Mouse (Mus musculus): Measurements from ENCODE around the gene Tomm6. TPM values are rescaled to one million over a fixed set of nuclear protein-coding genes. Genes with fewer than 3 reads are reported as not detected.

Tomm6 gene
- total RNA-seq, 2 experiments from 2014 or later = 121 to 123 TPM

DNA sequence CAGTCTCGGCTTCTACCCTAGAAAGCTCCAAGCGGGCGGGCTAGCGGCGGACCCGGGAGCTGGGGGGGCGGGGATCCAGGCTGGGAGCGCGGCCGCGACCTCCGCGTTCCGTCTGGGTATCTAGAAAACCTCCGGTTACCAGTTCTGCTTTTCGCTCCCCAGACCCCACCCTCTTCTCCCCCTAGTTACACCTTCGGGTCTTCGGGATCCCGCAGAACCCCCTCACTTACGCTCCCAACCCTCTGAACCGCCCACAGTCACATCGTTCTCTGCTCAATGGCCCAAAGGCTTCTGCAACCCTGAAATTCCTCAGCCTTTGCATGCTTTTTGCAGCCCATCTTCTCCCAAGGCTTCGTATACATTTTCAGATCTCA is 7.1 kb upstream of the Tomm6 start:
- DNase-seq (ENCODE audit: low spot score) = no peak

DNA sequence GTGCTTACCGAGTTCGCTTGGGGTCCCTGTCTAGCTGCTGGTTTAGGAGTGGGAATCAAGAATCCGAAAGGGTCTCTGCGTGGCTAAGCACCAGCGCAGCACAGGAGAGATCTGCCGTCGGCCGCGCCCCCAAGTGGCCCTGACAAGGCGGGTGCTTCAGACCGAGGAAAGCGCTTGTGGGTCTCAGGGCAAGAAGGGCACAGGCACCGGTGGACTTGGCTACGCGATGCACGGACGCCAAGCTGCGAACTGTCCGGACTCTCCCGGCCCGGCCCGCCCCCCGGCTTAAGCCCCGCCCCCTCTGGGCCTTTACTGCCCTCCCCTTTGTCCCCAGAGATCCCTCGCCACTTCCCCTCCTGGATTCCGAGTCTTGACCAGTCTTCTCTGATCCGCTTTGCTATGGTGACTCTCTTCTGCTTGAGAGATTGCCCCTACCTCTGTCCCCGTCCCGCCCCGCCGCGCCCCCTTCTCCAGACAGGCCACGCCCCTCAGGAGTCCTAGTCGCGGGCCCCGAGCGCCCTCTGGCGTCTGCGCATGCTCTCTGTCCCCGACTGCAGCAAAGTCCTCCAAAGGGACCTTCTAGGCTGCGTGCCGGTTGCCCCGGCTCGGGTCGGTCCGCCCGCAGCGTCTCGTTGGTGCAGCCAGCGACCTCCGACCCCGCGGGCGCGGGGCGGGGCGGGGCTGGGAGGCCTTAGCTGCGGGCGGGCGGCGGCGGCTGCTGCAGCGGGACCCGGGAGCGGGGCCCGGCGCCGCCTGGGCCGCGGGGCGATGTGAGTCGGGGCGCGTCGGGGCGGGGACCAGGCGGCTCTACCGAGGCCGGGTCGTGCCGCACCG is 6.5 kb upstream of the Tomm6 start, which contains the start of gene Prickle4:
Gene Prickle4 (minus strand): TSS at position 234 of the 834 bp plus-strand sequence.
- DNase-seq (ENCODE audit: low spot score) = peak; percentile 98

DNA sequence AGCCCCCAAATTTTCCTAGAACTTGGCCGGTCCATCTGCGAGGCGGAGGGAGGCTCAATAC is 6.1 kb upstream of the Tomm6 start, which contains the start of gene Gm21981:
Gene Gm21981 (minus strand): TSS at position 14 of the 61 bp plus-strand sequence.
- no peak for DNase-seq (ENCODE audit: low spot score)

DNA sequence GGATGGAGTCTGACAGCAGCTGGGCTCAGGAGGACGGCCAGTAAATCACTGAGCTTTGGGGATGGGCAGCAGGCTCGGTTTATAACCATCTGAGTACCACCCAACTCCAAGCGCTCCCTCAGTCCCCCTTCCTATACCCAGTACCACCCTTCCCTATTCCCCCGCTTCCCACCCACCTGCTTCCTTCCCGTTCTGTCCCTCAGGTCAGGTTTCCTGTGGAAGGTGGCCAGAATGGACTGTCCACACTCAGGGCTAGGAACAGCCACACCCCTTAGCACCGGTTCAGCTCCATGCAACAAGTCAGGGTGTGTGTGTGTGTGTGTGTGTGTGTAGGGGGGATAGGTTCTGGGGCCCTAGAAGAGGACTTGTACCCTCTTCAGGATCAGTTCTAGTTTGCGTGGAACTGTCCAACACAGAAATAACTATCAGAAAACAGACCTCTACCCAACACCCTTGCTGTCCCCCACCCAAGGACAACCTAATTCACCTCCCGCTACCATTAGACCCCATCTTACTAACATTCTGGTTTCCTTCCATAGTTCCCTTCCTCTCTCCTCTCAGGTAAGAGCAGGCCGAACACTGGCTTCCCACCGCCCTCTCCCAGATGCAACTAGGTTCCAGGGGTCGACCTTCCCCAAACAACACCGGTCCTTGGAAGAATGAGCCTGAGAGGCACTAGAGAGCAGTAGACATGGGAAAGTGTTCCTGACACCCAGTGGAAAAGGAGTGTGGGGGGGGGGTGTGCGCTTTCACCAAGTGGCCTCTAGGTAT is 5.7 kb upstream of the Tomm6 start:
- DNase-seq (ENCODE audit: low spot score) = peak; percentile 53

DNA sequence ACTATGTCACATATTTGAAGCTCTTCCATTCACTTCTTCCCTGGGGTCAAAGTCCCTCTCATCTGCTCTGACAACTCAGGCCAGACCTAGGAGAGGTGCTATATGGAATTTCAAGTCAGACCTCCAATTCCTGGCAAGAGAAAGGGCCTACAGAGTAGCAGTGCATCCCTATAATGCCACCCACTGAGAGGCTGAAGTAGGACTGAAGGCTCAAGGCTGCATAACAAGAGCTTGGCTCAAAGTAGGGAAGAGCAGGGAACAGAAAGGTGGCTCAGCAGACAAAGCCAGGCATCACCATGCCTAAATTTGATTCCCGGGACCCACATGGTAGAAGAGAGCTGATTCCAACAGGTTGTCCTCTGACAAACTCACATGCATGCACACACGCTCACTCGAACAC is 3.5 kb upstream of the Tomm6 start:
- no peak for DNase-seq (ENCODE audit: low spot score)

DNA sequence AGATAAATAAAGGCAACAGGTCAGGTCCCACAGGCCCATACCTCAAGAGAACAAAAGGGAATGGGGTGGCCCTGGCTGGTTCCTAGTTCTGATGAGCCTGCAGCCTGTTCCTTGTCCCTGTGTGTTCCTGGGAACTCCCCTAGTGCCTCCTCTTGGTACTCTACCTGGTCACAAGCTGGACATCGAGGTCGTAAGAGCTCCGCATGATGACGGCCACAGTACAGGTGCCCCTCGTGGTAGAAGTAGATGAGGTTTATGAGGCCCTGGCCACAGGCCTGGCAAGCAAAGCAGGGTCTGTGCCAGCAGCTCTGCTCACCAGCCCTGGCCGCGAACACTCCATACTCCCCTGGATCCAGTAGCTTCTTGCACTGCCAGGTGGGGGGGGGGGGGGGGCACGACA is 1.7 kb upstream of the Tomm6 start:
- no peak for DNase-seq (ENCODE audit: low spot score)

DNA sequence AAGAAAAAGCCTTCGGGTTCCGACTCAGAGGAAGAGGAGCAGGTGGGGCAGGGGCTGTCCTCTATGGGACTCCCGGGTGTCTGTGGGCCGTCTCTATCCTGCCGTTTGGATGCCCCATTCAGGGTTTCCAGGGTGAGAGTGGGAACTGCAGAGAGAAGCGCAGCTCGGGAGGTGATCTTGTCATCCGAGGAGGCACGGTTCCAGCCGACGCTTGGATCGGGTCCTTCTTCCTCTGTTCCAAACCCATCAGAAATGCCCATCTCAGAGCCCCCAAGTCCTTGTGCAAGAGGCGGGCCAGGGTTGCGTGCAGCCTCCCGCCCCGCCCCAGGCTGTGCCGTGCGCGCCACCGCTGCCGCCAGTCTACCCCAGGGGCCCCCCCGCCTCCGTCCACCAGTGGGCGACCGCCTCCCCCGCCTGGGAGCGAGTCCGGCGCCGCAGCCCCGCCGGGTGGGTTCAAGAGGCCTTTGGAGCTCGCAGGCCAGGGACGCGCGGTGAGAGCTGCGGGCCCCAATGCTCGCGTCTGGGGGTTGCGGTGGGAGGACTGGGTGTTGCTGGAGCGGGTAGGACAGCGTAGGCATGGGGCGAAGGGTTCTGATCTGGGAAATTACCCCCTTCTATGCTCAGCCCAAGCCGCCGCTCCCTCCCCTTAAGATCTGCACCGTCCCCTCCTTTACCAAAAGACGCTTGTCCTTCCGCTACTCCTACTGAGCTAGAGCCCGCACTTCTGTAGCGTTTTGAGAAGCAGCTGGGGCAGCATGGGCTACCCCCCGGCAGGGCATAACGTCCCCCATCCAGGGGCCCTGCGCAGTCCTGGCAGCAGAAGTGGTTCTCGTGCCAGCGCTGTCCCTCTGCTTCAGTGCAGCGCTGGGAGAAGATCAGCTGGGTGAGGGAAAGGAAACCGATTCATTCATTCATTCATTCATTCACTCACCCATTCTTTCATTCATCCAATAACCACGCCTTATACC is 706 bp upstream of the Tomm6 start, which contains the start of gene Frs3:
Gene Frs3 (plus strand): TSS at position 423 of the 968 bp plus-strand sequence.
- peak; percentile 45 for DNase-seq (ENCODE audit: low spot score)

DNA sequence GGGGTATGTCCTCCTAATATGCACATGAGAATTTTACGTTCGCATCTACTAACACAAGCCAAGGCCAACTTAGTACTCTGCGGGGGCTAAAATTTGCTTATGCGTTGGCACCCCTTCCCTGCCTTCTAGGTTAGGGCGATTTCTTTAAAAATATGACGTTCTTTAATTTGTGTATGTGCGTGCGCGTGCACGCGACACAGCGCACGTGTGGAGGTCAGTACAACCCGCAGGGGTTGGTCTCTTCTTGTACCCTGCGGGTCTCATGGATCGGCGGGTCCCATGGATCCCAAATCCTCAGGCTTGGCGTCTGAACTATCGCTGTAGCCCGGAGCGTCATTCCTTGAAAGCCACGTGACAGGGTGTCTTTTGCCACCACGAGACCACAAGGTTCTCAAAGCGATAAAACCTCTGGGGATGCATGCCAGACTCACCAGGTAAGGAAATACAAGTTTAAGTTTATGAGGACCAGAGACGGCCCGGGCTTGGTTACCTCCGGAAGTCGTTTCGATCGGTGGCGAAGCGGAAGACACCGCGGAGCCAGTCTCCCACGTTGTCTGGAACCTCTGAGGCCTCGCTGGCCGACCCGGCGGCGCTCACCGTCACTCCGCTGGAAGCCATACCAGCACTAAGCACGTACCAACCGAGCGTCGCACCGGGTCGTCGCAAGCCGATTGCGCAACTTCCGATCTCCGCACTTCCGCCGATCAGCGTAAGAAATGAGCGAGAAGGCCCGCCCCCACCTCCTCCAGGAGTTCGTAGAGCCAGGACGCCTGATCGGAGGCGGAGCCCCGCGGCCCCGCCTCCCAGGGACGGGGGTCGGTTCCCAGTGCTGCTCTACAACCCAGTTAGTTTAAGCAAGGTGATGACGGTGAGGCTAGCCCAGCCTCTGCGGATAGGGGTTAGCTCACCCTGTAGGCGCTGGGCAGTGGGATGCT is 510 bp downstream of the Tomm6 start:
- DNase-seq (ENCODE audit: low spot score) = peak; percentile 96

DNA sequence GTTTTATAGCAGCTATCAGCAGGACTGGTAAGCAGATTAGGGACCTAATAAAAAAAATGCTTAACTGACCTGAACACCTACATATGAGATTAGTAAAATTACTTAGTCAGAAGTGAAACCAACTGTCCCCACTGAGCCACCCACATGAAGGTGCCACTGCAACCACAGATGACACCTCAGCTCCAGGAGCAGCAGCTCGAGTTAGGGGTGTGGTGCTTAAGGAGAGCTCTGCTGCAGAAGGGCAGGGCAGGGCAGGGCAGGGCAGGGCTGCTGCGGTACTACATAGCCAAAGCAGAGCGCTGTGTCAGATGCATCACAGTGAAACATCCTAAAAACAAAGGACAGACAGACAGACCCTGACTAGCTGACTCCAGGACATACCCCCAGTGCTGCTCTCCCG is 5.3 kb downstream of the Tomm6 start:
- DNase-seq (ENCODE audit: low spot score) = no peak

DNA sequence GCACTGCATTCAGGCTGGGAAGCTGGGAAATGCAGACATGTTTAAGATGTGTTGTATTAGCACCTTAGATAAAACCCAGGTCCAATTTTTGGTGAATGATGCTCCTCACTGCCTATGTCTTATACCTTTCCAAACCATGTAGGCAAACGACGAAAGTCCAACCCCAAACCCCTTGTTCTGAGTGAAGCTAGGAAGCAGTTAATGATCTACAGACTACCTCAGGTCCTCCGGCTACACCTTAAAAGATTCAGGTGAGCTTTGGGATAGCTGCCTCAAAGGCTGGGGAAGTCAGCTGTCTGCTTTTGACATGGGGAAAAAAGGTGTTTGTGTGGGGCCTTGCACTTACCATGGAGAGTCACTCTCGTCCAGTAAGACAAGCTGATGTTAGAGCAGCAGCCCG is 9.5 kb downstream of the Tomm6 start:
- no peak for DNase-seq (ENCODE audit: low spot score)

DNA sequence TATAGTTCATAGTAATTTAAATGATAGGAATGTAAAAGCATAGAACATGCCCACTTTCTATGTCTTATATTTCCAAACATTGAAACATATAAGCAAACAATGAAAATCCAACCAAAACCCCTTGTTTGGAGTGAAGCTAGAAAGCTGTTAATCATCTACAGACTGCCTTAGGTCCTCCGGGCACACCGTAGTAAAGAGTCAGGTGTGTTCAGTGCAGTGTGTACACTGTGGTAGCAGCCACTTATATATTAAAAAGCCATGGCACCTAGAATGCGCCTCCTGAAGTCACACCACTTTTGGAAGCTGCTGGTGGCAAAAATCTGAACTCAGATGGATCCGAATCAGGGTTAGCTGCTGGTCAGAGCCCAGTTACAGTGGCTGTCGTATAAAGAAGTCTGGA is 9.9 kb downstream of the Tomm6 start:
- no peak for DNase-seq (ENCODE audit: low spot score)

DNA sequence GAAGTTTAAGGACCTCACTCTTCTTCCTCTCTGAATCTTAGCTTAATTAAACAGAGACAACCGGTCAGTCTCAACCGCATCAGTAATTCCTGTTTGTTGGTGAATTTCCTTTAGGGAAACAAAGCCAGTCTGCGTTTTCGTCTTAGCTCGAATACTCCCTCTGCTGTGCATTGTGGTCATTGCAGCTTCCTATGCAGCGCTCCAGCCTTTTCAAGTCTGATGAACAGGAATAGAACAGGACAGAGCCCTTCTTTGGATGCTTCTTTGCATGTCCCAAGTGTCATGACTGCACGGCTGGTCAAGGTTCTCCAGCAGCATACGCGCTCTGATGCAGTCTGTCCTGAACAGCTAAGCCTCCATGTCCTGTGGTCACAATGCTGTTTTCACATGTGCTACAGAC is 11.6 kb downstream of the Tomm6 start:
- DNase-seq (ENCODE audit: low spot score) = peak; percentile 72

DNA sequence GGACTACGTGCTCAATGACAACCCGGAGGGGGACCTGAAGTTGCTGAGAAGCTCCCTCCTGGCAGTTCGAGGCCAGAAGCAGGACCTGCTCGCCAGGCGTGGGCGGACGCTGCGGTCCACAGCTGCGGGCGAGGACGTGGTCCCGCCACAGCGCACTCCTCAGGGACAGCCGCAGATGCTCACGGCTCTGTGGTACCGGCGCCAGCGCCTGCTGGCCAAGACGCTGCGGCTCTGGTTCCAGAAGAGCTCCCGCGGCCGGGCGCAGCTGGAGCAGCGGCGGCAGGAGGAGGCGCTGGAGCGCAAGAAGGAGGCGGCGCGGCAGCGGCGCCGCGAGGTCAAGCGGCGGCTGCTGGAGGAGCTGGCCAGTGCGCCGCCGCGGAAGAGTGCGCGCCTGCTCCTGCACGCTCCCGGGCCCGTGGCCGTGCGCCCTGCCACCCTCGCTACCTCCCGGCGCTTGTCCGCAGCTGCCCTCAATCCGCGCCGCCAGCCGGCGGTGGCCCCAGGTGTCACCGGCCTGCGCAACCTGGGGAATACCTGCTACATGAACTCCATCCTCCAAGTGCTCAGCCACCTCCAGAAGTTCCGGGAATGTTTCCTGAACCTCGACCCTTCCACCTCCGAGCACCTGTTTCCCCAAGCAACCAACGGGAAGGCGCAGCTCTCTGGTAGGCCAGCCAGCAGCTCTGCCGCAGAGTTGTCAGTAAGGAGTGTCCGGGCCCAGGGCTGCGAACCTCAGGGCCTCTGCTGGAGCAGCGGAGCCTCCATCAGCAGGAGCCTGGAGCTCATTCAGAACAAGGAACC is 15.7 kb downstream of the Tomm6 start:
- DNase-seq (ENCODE audit: low spot score) = peak; percentile 67

DNA sequence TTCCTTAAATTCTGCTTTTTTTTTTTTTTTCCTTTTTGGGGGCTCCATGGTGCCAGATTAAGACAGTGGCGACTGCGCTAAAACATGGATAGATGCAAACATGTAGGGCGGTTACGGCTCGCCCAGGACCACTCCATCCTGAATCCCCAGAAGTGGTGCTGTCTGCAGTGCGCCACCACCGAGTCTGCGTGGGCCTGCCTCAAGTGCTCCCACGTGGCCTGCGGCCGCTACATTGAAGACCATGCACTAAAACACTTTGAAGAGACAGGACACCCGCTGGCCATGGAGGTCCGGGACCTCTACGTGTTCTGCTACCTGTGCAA is 16.2 kb downstream of the Tomm6 start:
- no peak for DNase-seq (ENCODE audit: low spot score)

DNA sequence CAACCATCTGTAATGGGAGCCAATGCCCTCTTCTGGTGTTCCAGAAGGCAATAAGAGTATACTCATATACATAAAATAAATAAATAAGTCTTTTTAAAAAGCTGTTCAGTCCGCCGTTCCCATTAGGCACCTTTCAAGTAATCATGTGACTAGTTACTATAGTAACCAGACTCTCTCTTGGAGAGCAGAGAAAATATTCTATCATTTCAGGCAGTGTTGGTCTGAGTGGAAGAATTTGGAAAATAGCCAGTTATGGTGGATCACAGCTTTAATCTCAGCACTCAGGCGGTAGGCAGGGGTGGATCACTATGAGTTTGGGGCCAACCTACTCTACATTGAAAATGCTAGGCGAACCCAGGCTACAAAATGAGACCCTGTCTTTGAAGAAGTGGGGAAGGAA is 19.0 kb downstream of the Tomm6 start:
- DNase-seq (ENCODE audit: low spot score) = no peak

DNA sequence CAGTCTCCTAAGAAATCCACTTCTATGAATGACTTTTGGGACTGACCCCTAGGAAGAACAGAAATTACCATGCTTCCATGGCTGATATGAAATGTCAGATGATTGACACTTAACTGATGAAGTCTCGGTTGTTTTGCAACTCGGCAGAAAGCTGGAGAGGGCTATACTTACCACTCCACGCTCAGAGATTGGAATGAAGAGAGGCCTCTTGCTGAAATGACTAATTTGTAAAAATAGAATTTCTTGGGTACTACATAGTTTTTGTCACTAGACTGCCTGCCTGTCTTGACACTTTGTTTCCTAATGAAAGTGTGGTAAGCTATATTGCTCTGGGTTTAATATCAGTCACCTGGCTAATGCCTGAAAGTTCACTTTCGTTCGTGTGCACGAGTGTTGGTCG is 23.7 kb downstream of the Tomm6 start:
- no peak for DNase-seq (ENCODE audit: low spot score)

DNA sequence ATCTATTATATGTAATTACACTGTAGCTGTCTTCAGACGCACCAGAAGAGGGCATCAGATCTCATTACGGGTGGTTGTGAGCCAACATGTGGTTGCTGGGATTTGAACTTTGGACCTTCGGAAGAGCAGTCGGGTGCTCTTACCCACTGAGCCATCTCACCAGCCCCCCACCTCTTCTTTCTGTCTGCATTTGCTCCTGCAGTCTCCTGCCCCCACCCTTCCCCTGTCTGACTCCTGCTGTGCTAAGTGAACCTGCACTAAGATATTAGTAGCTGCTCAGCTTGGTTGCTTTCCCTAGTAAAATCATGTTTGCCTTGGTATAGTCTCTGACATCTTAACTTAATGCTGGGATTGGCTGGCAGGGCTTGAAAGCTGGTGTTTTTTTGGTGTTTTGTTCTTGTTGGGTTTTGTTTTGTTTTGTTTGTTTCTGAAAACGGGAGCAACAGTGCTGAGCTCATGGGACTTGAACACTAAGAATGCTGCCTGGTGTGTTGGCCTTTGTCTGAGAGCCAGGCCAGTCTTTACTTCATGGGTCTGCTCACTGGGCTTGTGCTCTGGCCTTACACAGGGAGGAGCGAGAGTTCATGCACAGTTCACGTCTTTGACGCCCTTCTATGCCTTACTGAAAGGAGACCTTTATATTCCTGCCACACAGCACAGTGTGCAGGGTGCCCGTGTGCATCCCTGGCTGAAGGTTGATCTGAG is 25.0 kb downstream of the Tomm6 start:
- no peak for DNase-seq (ENCODE audit: low spot score)

DNA sequence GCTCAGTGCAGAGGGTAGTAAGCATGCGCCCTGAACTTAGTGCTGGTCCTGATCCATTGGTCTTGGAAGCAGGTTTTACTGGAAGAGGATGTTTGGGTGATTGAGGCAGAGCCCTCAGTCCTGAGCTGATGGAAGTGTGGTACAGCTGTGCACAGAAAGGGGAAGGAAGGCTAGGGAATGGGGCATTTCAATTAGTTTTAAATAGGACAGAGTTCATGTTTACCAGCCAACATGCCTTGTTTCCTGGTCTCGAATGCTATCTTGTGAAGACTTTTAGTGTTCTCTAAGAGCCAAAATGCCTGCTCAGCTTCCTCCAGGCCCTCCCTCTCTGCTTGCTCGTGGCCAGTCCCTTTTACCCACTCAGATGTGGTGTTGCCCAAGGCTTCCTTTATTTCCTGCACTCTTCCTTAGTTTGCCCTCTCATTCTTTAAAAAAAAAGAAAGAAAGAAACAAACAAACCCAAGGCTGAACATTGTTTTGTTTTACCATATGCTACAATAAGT is 29.4 kb downstream of the Tomm6 start:
- no peak for DNase-seq (ENCODE audit: low spot score)

DNA sequence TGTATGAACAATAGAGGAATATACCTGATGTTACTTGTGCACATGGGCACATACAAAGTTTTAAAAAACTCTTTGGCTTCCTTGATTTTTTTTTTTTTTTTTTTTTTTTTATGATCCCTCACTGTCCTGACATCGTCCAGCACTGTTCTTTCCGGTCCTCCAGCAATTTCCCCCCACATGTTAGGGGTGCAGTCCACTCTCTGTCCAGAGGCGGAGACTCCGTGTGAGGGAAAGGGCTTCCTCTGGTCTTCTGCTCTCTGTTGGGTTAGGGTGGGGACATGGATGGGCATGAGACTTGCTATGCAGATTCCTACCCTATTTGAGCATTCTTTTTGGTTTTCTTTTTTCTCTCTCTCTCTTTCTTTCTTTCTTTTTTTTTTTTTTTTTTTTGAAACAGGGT is 30.3 kb downstream of the Tomm6 start:
- DNase-seq (ENCODE audit: low spot score) = no peak

DNA sequence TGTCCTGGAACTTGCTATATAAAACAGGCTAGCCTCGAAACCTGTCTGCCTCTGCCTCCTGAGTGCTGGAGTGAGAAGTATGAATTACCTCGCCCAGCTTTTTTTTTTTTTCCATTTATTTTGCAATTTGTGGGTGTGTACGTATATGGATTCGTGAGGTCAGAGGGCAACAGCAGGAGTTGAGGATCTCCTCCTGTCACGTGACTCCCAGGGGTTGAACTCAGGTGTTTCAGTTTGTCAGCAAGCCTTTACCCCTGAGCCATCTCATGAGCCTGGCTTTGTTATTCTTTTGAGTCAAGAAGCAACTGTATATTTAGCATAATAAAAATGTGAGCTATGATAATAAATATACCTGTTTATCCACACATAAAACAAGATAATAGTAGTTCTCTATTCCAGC is 32.5 kb downstream of the Tomm6 start:
- DNase-seq (ENCODE audit: low spot score) = no peak

Measured in gastrocnemius, adult 18-20 months (tissue).